Mouse (Mus musculus) cerebellum, adult 2 months (tissue): ENCODE results near the gene Amigo1.

ENCODE experiments used
- CTCF ChIP-seq: fragments of 200-500 bp; IDR thresholded peaks from 2 replicates; pipeline ENCODE4 v1.5.1; 2011; ENCODE audit warnings: low read depth, mild to moderate bottlenecking, control low read depth, low read length, moderate library complexity, borderline replicate concordance; ENCODE audit not compliant: insufficient read depth
- POLR2A ChIP-seq: fragments of 200-500 bp; IDR thresholded peaks from 2 replicates; pipeline ENCODE4 v1.6.1; 2011; ENCODE audit warnings: low read length, control low read depth, borderline replicate concordance; ENCODE audit not compliant: insufficient read depth

GRCm38 (mm10) chr3:108185460-108186097 is 556 bp upstream of the Amigo1 start:
- TF ChIP-seq CTCF (no peak), POLR2A (no peak)
